ENCODE assay signal across 21 mouse cellular contexts in the genomic region with DNA sequence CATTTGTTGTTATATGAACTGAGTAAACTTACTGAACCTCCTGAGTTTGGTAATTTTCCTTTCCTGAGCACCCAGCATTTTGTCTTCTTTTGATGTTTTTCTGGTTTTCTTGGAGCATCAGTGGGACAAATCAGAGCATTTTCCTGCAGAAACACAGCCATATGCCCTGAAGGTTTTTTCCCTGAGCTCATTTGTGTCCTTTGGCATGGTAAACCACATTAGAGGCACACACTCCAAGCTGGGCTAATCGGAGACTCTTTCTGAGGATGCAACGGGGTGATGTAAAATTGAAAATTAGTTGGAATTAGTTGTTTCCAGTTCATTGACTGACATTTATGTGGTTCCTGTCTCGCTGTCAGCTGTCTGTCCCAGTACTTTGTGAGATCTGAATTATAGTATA.
DNase-seq lines count a peak whose midpoint lies in the region; ATAC-seq lines count a peak whose summit lies in the region.
"Had no signal": no experiment of that assay in that cellular context is flagged by ENCODE, and none has a peak within 500 bp of the region (broad histone marks: within the 10 kb centered on the region; RNA-seq: fewer than 3 reads in every experiment).

No protein-coding gene starts in this region.

- H3K9ac ChIP-seq in forebrain, embryonic 14.5 days (ENCODE audit: low read length): no peak overlapping the region
- no peak overlapping the region for H3K9ac ChIP-seq in forebrain, embryonic 15.5 days (replicated peaks)
- no peak overlapping the region for H3K9ac ChIP-seq in midbrain, embryonic 13.5 days (replicated peaks)
- H3K9ac ChIP-seq: embryonic facial prominence, embryonic 12.5 days; forebrain, embryonic 13.5 days; forebrain, postnatal 0 days had no signal

- H3K4me3 ChIP-seq in forebrain, embryonic 14.5 days (ENCODE audit: low read depth, low read length): no peak overlapping the region
- H3K4me3 ChIP-seq in forebrain, embryonic 15.5 days: no peak overlapping the region
- H3K4me3 ChIP-seq in midbrain, embryonic 13.5 days (replicated peaks): no peak overlapping the region
- H3K4me3 ChIP-seq: embryonic facial prominence, embryonic 10.5 days; embryonic facial prominence, embryonic 12.5 days; forebrain, embryonic 13.5 days had no signal

- H3K36me3 ChIP-seq in forebrain, embryonic 14.5 days (ENCODE audit: control insufficient read depth, insufficient read depth, low read length): no peaks in the 10 kb centered on the region
- H3K36me3 ChIP-seq in forebrain, embryonic 15.5 days: no peaks in the 10 kb centered on the region
- no peaks in the 10 kb centered on the region for H3K36me3 ChIP-seq in midbrain, embryonic 13.5 days
- H3K36me3 ChIP-seq: embryonic facial prominence, embryonic 10.5 days; embryonic facial prominence, embryonic 12.5 days; G1E had no signal

- H3K4me1 ChIP-seq in forebrain, embryonic 14.5 days (ENCODE audit: control insufficient read depth, insufficient read depth, low read length): no peaks in the 10 kb centered on the region
- H3K4me1 ChIP-seq in forebrain, embryonic 15.5 days: no peaks in the 10 kb centered on the region
- H3K4me1 ChIP-seq in midbrain, embryonic 13.5 days (replicated peaks): no peaks in the 10 kb centered on the region
- H3K4me1 ChIP-seq: embryonic facial prominence, embryonic 10.5 days; embryonic facial prominence, embryonic 12.5 days; forebrain, embryonic 13.5 days had no signal

- WGBS in forebrain, embryonic 14.5 days: 45% methylated on average over 3 of the region's 3 CpGs
- WGBS in forebrain, embryonic 15.5 days: 52% methylated on average over 3 of the region's 3 CpGs
- 84% methylated on average over 3 of the region's 3 CpGs for WGBS in midbrain, embryonic 13.5 days

- no peaks in the 10 kb centered on the region for H3K27me3 ChIP-seq in forebrain, embryonic 14.5 days (replicated peaks; ENCODE audit: control insufficient read depth, insufficient read depth, low read length)
- H3K27me3 ChIP-seq in forebrain, embryonic 15.5 days: no peaks in the 10 kb centered on the region
- no peaks in the 10 kb centered on the region for H3K27me3 ChIP-seq in midbrain, embryonic 13.5 days
- H3K27me3 ChIP-seq: CH12.LX; embryonic facial prominence, embryonic 12.5 days; forebrain, embryonic 13.5 days had no signal

- DNase-seq in forebrain, embryonic 14.5 days (ENCODE audit: low spot score): peak; percentile 8
- peak; percentile 4 for DNase-seq in retina, postnatal 1 day
- DNase-seq in retina, embryonic 14.5 days (ENCODE audit: low spot score): no peak
- DNase-seq: adrenal gland, adult 2 months; adrenal gland, postnatal 10 days; adrenal gland, postnatal 25 days; B cell, adult 2 months; cerebellum, adult 11-12 months; cerebellum, adult 2 months; cerebellum, adult 9-10 months; cerebellum, postnatal 10 days; cerebellum, postnatal 25 days; forebrain, postnatal 0 days had no signal

- no peak overlapping the region for H3K27ac ChIP-seq in forebrain, embryonic 14.5 days (ENCODE audit: low read depth, low read length)
- H3K27ac ChIP-seq in forebrain, embryonic 15.5 days (replicated peaks): no peak overlapping the region
- H3K27ac ChIP-seq in midbrain, embryonic 13.5 days: no peak overlapping the region
- H3K27ac ChIP-seq: embryonic facial prominence, embryonic 10.5 days; embryonic facial prominence, embryonic 12.5 days; forebrain, embryonic 13.5 days had no signal

- ATAC-seq in forebrain, embryonic 14.5 days: no peak
- no peak for ATAC-seq in forebrain, embryonic 15.5 days (replicated peaks)
- ATAC-seq in midbrain, embryonic 13.5 days: no peak
- ATAC-seq: CD4-positive, CD25-positive, alpha-beta regulatory T cell, adult 4 months; forebrain, embryonic 13.5 days; forebrain, postnatal 0 days had no signal

- no peak overlapping the region for H3K4me2 ChIP-seq in forebrain, embryonic 14.5 days (ENCODE audit: low read length)
- H3K4me2 ChIP-seq in forebrain, embryonic 15.5 days (replicated peaks): no peak overlapping the region
- no peak overlapping the region for H3K4me2 ChIP-seq in midbrain, embryonic 13.5 days (replicated peaks)
- H3K4me2 ChIP-seq: embryonic facial prominence, embryonic 12.5 days; forebrain, embryonic 13.5 days had no signal

- no peaks in the 10 kb centered on the region for H3K9me3 ChIP-seq in forebrain, embryonic 14.5 days (replicated peaks; ENCODE audit: control insufficient read depth, low read length)
- no peaks in the 10 kb centered on the region for H3K9me3 ChIP-seq in forebrain, embryonic 15.5 days
- H3K9me3 ChIP-seq in midbrain, embryonic 13.5 days: no peaks in the 10 kb centered on the region
- H3K9me3 ChIP-seq: embryonic facial prominence, embryonic 10.5 days; embryonic facial prominence, embryonic 12.5 days; forebrain, embryonic 13.5 days had no signal
